Mouse (Mus musculus): Measurements from ENCODE around the gene Tbl1xr1. TPM values are rescaled to one million over a fixed set of nuclear protein-coding genes. Genes with fewer than 3 reads are reported as not detected.

The Tbl1xr1 gene
- polyA plus RNA-seq, 1 experiment from 2014 or later, result 9.6 TPM

DNA sequence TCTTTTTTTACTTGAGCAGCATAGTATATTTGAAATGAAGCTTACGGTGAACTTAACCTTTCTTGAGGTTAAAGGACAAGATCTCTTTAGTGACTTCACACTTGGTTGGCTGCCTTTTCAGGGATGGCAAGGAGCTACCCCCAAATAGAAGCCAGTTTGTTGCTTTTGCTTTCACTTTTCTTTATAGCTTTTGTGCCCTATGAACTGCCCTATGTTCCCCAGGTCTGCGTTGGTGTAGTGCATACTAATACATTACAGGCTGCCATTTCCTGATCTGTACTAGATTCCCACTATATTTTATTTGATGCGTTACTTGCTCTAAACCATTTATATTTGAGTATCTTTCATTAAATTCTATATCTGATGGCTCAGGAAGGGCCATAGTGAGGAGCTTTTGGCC, 127.7 kb downstream of the Tbl1xr1 start:
- no peak overlapping the region for H3K9ac ChIP-seq (ENCODE audit: low read length)
- no peak overlapping the region for H3K27ac ChIP-seq (replicated peaks)
- 97% methylated on average over 3 of the region's 3 CpGs for WGBS
- H3K27me3 ChIP-seq (ENCODE audit: control insufficient read depth, insufficient read depth, low read length), result no peaks in the 10 kb centered on the region
- H3K4me2 ChIP-seq (replicated peaks; ENCODE audit: low read depth), result no peak overlapping the region
- H3K4me3 ChIP-seq (ENCODE audit: low read depth, low read length), result no peak overlapping the region
- no peak for DNase-seq (ENCODE audit: low spot score)
- no peaks in the 10 kb centered on the region for H3K9me3 ChIP-seq (ENCODE audit: control insufficient read depth, low read length)
- no peak for ATAC-seq (ENCODE audit: low FRiP score, low TSS enrichment)
- TF ChIP-seq CTCF (IDR thresholded peaks at IDR 0.05; ENCODE audit: low read depth), result no peak
- no peak for TF ChIP-seq EP300 (optimal IDR thresholded peaks at IDR 0.05)
- no peaks in the 10 kb centered on the region for H3K4me1 ChIP-seq (replicated peaks; ENCODE audit: control insufficient read depth, insufficient read depth)
- H3K36me3 ChIP-seq (ENCODE audit: control insufficient read depth, insufficient read depth, low read length), result peaks cover 6% of the 10 kb centered on the region

DNA sequence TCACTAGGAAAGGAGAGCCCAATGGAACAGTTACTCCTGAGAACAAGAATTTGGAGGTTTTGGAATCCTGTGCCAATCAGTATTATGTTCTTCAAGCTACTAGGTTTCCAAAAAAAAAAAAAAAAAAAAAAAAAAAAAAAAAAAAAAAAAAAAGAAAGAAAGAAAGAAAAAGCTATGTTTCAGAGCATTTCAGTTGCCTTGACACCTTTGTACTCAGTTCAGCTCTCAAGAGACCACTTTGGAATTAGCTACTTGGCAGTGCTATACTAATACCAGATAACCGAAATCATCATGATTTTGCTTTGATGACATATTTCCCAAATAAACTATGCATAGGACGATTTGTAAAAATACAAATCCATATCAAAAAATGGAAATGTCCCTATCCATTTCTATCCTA, 145.1 kb downstream of the Tbl1xr1 start:
- 80% methylated on average over 2 of the region's 2 CpGs for WGBS
- TF ChIP-seq CTCF (IDR thresholded peaks at IDR 0.05; ENCODE audit: low read depth) (no peak), EP300 (optimal IDR thresholded peaks at IDR 0.05) (no peak)
- H3K4me1 ChIP-seq (replicated peaks; ENCODE audit: control insufficient read depth, insufficient read depth), result no peaks in the 10 kb centered on the region

DNA sequence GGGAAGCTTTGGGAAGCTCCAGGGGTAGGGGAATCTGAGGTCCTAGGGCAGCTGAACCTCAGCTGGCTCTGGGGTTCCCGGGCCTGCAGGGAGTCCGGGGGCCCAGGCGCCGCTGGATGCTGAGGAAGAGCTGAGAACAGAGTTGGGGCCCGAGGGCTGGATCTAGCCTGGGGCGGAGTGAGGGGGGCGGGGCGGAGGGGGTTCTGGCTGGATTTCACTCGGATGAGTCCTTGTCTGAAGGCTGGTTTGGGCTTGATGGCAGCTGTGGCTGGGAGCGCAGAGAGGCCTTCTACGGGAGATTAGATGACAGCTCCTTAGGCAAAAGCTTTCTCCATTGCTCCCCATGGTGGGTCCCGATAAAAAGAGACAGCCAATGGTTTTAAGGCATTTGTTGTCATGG, 145.9 kb downstream of the Tbl1xr1 start:
- no peaks in the 10 kb centered on the region for H3K4me1 ChIP-seq (replicated peaks; ENCODE audit: control insufficient read depth, insufficient read depth)
- H3K9ac ChIP-seq (ENCODE audit: low read length), result no peak overlapping the region
- no peak for DNase-seq (ENCODE audit: low spot score)
- 47% methylated on average over 12 of the region's 12 CpGs for WGBS
- TF ChIP-seq CTCF (IDR thresholded peaks at IDR 0.05; ENCODE audit: low read depth), result no peak
- TF ChIP-seq EP300 (optimal IDR thresholded peaks at IDR 0.05), result no peak
- no peaks in the 10 kb centered on the region for H3K9me3 ChIP-seq (ENCODE audit: control insufficient read depth, low read length)
- H3K36me3 ChIP-seq (ENCODE audit: control insufficient read depth, insufficient read depth, low read length), result no peaks in the 10 kb centered on the region
- ATAC-seq (ENCODE audit: low FRiP score, low TSS enrichment), result peak; percentile 26; the same call in 1 of the 2 replicates
- H3K4me3 ChIP-seq (ENCODE audit: low read depth, low read length), result no peak overlapping the region
- H3K4me2 ChIP-seq (replicated peaks; ENCODE audit: low read depth), result no peak overlapping the region
- H3K27me3 ChIP-seq (ENCODE audit: control insufficient read depth, insufficient read depth, low read length), result no peaks in the 10 kb centered on the region
- H3K27ac ChIP-seq (replicated peaks), result no peak overlapping the region

More for the DNA sequence above, 145.1 kb downstream of the Tbl1xr1 start:
- Histone ChIP-seq H3K4me3 (ENCODE audit: low read depth, low read length) (no peak overlapping the region), H3K27ac (replicated peaks) (no peak overlapping the region), H3K27me3 (ENCODE audit: control insufficient read depth, insufficient read depth, low read length) (no peaks in the 10 kb centered on the region), H3K9me3 (ENCODE audit: control insufficient read depth, low read length) (no peaks in the 10 kb centered on the region), H3K9ac (ENCODE audit: low read length) (no peak overlapping the region), H3K4me2 (replicated peaks; ENCODE audit: low read depth) (no peak overlapping the region), H3K36me3 (ENCODE audit: control insufficient read depth, insufficient read depth, low read length) (no peaks in the 10 kb centered on the region)
- ATAC-seq (ENCODE audit: low FRiP score, low TSS enrichment) (no peak), DNase-seq (ENCODE audit: low spot score) (no peak)

DNA sequence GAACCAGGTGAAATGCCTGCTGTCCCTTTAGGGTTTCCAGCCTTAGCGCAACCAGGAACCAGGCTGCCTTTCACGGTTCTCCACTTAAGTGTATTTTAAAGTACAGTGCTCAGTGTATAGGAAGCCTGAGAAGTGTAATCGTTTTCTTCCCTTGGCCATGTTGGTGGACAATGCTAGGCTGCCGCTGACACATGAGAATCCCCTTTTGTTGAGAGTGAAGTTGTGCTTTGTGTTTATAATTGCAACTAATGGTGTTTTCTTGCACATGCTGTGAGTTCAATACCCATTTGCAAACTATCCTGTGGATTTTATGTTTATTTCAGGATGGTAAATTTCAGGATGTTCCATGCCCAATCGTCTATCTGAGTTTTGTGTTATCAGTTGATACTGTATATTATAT, 146.6 kb downstream of the Tbl1xr1 start:
- H3K4me3 ChIP-seq (ENCODE audit: low read depth, low read length), result no peak overlapping the region
- no peak for DNase-seq (ENCODE audit: low spot score)
- H3K27ac ChIP-seq (replicated peaks), result no peak overlapping the region
- H3K4me2 ChIP-seq (replicated peaks; ENCODE audit: low read depth), result no peak overlapping the region
- no peaks in the 10 kb centered on the region for H3K36me3 ChIP-seq (ENCODE audit: control insufficient read depth, insufficient read depth, low read length)
- no peaks in the 10 kb centered on the region for H3K27me3 ChIP-seq (ENCODE audit: control insufficient read depth, insufficient read depth, low read length)
- 88% methylated on average over 5 of the region's 5 CpGs for WGBS
- TF ChIP-seq CTCF (IDR thresholded peaks at IDR 0.05; ENCODE audit: low read depth), result no peak
- no peak for TF ChIP-seq EP300 (optimal IDR thresholded peaks at IDR 0.05)
- no peak overlapping the region for H3K9ac ChIP-seq (ENCODE audit: low read length)
- no peaks in the 10 kb centered on the region for H3K9me3 ChIP-seq (ENCODE audit: control insufficient read depth, low read length)
- H3K4me1 ChIP-seq (replicated peaks; ENCODE audit: control insufficient read depth, insufficient read depth), result no peaks in the 10 kb centered on the region
- ATAC-seq (ENCODE audit: low FRiP score, low TSS enrichment), result no peak

DNA sequence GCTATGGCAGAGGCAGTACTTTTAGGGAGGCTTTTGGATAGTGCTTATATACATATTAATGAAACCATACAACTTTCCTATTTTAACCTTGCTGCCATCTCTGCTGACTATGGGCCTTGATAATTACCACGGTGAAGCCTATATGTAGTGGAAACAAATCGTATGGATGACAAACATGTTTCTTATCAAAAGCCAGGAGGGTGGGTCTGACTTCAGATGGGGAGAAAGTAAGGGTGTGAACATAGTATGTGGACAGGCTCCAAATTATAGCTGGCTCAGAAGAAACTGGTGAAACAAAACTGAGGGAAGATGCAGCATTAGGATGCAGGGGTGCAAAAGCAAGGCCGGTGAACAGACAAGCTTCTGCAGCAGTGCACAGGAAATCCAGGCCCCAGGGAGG, 151.6 kb downstream of the Tbl1xr1 start:
- Histone ChIP-seq H3K9ac (ENCODE audit: low read length) (no peak overlapping the region), H3K4me1 (replicated peaks; ENCODE audit: control insufficient read depth, insufficient read depth) (no peaks in the 10 kb centered on the region), H3K27me3 (ENCODE audit: control insufficient read depth, insufficient read depth, low read length) (no peaks in the 10 kb centered on the region), H3K27ac (replicated peaks) (no peak overlapping the region), H3K9me3 (ENCODE audit: control insufficient read depth, low read length) (no peaks in the 10 kb centered on the region), H3K4me3 (ENCODE audit: low read depth, low read length) (no peak overlapping the region), H3K36me3 (ENCODE audit: control insufficient read depth, insufficient read depth, low read length) (no peaks in the 10 kb centered on the region), H3K4me2 (replicated peaks; ENCODE audit: low read depth) (no peak overlapping the region)
- TF ChIP-seq EP300 (optimal IDR thresholded peaks at IDR 0.05), result no peak
- no peak for TF ChIP-seq CTCF (IDR thresholded peaks at IDR 0.05; ENCODE audit: low read depth)
- no peak for ATAC-seq (ENCODE audit: low FRiP score, low TSS enrichment)
- DNase-seq (ENCODE audit: low spot score), result no peak
- 64% methylated on average over 3 of the region's 3 CpGs for WGBS

DNA sequence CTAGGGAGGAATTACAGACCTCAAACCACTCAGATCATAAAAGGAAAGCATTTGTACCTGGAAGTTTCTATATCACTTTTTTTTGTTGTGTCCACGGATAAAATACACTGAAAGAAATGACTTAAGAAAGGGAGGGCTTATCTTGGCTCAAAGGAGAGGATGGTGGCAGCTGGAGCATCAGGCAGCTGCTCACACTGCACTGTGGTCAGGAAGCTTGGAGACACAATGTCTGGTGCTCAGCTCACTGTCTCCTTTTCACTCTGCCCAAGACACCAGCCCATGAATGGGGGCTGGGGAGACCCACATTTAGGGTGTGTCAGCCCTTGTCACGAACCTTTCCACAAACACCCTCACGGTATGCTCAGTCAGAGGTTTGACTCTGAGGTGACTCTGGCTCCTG, 154.2 kb downstream of the Tbl1xr1 start:
- ATAC-seq (ENCODE audit: low FRiP score, low TSS enrichment), result no peak

More for the DNA sequence above, 154.2 kb downstream of the Tbl1xr1 start:
- no peaks in the 10 kb centered on the region for H3K9me3 ChIP-seq (ENCODE audit: control insufficient read depth, low read length)
- WGBS, result 38% methylated on average over 3 of the region's 3 CpGs
- H3K27me3 ChIP-seq (ENCODE audit: control insufficient read depth, insufficient read depth, low read length), result no peaks in the 10 kb centered on the region
- H3K27ac ChIP-seq (replicated peaks), result no peak overlapping the region
- H3K36me3 ChIP-seq (ENCODE audit: control insufficient read depth, insufficient read depth, low read length), result no peaks in the 10 kb centered on the region
- H3K9ac ChIP-seq (ENCODE audit: low read length), result no peak overlapping the region
- no peaks in the 10 kb centered on the region for H3K4me1 ChIP-seq (replicated peaks; ENCODE audit: control insufficient read depth, insufficient read depth)
- TF ChIP-seq CTCF (IDR thresholded peaks at IDR 0.05; ENCODE audit: low read depth) (no peak), EP300 (optimal IDR thresholded peaks at IDR 0.05) (no peak)
- DNase-seq (ENCODE audit: low spot score), result no peak
- no peak overlapping the region for H3K4me3 ChIP-seq (ENCODE audit: low read depth, low read length)
- H3K4me2 ChIP-seq (replicated peaks; ENCODE audit: low read depth), result no peak overlapping the region

Data from stomach, postnatal 0 days (tissue).